Mouse (Mus musculus) intestine, embryonic 16.5 days (tissue): ENCODE results near the gene Scaf11. TPM values are rescaled to one million over a fixed set of nuclear protein-coding genes. Genes with fewer than 3 reads are reported as not detected.
"Not testable (repeated sequence)": the region's sequence is repeated elsewhere in the genome, so short reads cannot be mapped to it uniquely, and the experiment has no call there.

Experiments
- ATAC-seq: fragments of 200-750 bp; cut with Nextera tagmentation; 2 replicates; pipeline ENCODE4 v1.8.0; 2017; ENCODE audit warnings: moderate TSS enrichment, moderate library complexity
- H3K27ac ChIP-seq: fragments of 300-500 bp; sonication (generic); 2 replicates; pipeline ENCODE4 v1.5.1; 2014; ENCODE audit warnings: mild to moderate bottlenecking, low read length
- H3K27me3 ChIP-seq: fragments of 300-500 bp; sonication (generic); replicated peaks from 2 replicates; pipeline ENCODE4 v1.6.1; 2014; ENCODE audit warnings: low read length, control low read depth, mixed read lengths; ENCODE audit not compliant: control insufficient read depth, insufficient read depth
- H3K36me3 ChIP-seq: fragments of 300-500 bp; sonication (generic); 2 replicates; pipeline ENCODE4 v1.6.1; 2014; ENCODE audit warnings: low read length, control low read depth; ENCODE audit not compliant: control insufficient read depth, insufficient read depth
- H3K4me1 ChIP-seq: fragments of 300-500 bp; sonication (generic); 2 replicates; pipeline ENCODE4 v1.6.1; 2014; ENCODE audit warnings: low read length, control low read depth, mixed read lengths; ENCODE audit not compliant: control insufficient read depth, insufficient read depth
- H3K4me2 ChIP-seq: fragments of 300-500 bp; sonication (generic); 2 replicates; pipeline ENCODE4 v1.6.1; 2014; ENCODE audit warnings: low read depth, low read length, control low read depth
- H3K4me3 ChIP-seq: fragments of 300-500 bp; sonication (generic); 2 replicates; pipeline ENCODE4 v1.5.1; 2014; ENCODE audit warnings: mild to moderate bottlenecking, low read length
- H3K9ac ChIP-seq: fragments of 300-500 bp; sonication (generic); 2 replicates; pipeline ENCODE4 v1.6.1; 2014; ENCODE audit warnings: low read depth, low read length
- H3K9me3 ChIP-seq: fragments of 300-500 bp; sonication (generic); 2 replicates; pipeline ENCODE4 v1.6.1; 2016; ENCODE audit warnings: low read length, control low read depth; ENCODE audit not compliant: control insufficient read depth
- WGBS: fragments of 180-500 bp; shearing (Covaris S2); extraction: QIAGEN DNeasy Blood & Tissue Kit; methylation state at CpG from one replicate; pipeline ENCODE4 v1.1.7; 2014; 5-methylcytosine and 5-hydroxymethylcytosine counted together
- polyA plus RNA-seq: library from polyadenylated mRNA; unstranded; fragments of >200 nt; fragmentation: Nextera tagmentation; extraction: Ambion mirVana; gene quantifications from 2 replicates; pipeline ENCODE4 v1.2.1, GENCODE M21; 2015

Gene Scaf11
- polyA plus RNA-seq, result 68.5 and 70.1 TPM in 2 replicates

GRCm38 (mm10) chr15:96460730-96461540, at the start of gene Scaf11:
Gene Scaf11 (minus strand): TSS chr15:96460843.
- H3K4me3 ChIP-seq, result peak within 1 kb of the TSS; percentile 88
- peak within 1 kb of the TSS; percentile 100 for H3K27ac ChIP-seq
- peak within 1 kb of the TSS; percentile 70 for H3K4me2 ChIP-seq
- H3K27me3 ChIP-seq, result no peaks in the 10 kb centered on the region
- H3K36me3 ChIP-seq, result no peaks in the 10 kb centered on the region
- WGBS, result under 1% methylated on average over 63 of the region's 96 CpGs
- peak; percentile 94 for ATAC-seq
- no peaks in the 10 kb centered on the region for H3K9me3 ChIP-seq
- H3K4me1 ChIP-seq, result peaks cover 20% of the 10 kb centered on the region
- H3K9ac ChIP-seq, result peak within 1 kb of the TSS; percentile 98

- H3K4me3 ChIP-seq, result peak overlapping the region; percentile 31
- WGBS, result 33% methylated on average over 18 of the region's 18 CpGs
- peak overlapping the region; percentile 48; the same call in 1 of the 2 replicates for H3K9ac ChIP-seq
- H3K27me3 ChIP-seq, result no peaks in the 10 kb centered on the region
- 0 out of 2 replicates have a peak, but pooled peaks cover 2% of the 10 kb centered on the region for H3K9me3 ChIP-seq
- H3K27ac ChIP-seq, result peak overlapping the region; percentile 57
- peak overlapping the region; percentile 43 for H3K4me2 ChIP-seq
- H3K4me1 ChIP-seq, result no peaks in the 10 kb centered on the region
- ATAC-seq, result no peak
- H3K36me3 ChIP-seq, result no peaks in the 10 kb centered on the region
These were observed 46.6 kb upstream of the Scaf11 start for GRCm38 (mm10) chr15:96507097-96507840.

GRCm38 (mm10) chr15:96497646-96498045, 37.0 kb upstream of the Scaf11 start:
- H3K36me3 ChIP-seq, result no peaks in the 10 kb centered on the region
- WGBS, result 92% methylated on average over 6 of the region's 7 CpGs
- no peak overlapping the region for H3K4me2 ChIP-seq
- ATAC-seq, result no peak
- H3K4me3 ChIP-seq, result no peak overlapping the region
- 0 out of 2 replicates have a peak, but pooled peaks cover 3% of the 10 kb centered on the region for H3K9me3 ChIP-seq
- no peaks in the 10 kb centered on the region for H3K27me3 ChIP-seq
- no peak overlapping the region for H3K9ac ChIP-seq
- H3K27ac ChIP-seq, result no peak overlapping the region
- no peaks in the 10 kb centered on the region for H3K4me1 ChIP-seq

- Histone ChIP-seq H3K27me3 (no peaks in the 10 kb centered on the region), H3K9ac (no peak overlapping the region), H3K27ac (no peak overlapping the region), H3K4me3 (no peak overlapping the region), H3K4me2 (no peak overlapping the region), H3K4me1 (no peaks in the 10 kb centered on the region), H3K9me3 (0 out of 2 replicates have a peak, but pooled peaks cover 3% of the 10 kb centered on the region), H3K36me3 (no peaks in the 10 kb centered on the region)
- no peak for ATAC-seq
- WGBS, result 60% methylated on average over 6 of the region's 6 CpGs
These were observed 33.6 kb upstream of the Scaf11 start for GRCm38 (mm10) chr15:96494279-96494678.

GRCm38 (mm10) chr15:96493573-96493972, 32.9 kb upstream of the Scaf11 start:
- H3K36me3 ChIP-seq, result no peaks in the 10 kb centered on the region
- WGBS, result 63% methylated on average over 5 of the region's 5 CpGs

GRCm38 (mm10) chr15:96492919-96493318, 32.3 kb upstream of the Scaf11 start:
- H3K9ac ChIP-seq, H3K9me3 ChIP-seq, H3K27ac ChIP-seq, H3K4me2 ChIP-seq, ATAC-seq, H3K36me3 ChIP-seq, H3K27me3 ChIP-seq, H3K4me3 ChIP-seq, H3K4me1 ChIP-seq: not testable (repeated sequence)
- 94% methylated on average over 4 of the region's 4 CpGs for WGBS

More at GRCm38 (mm10) chr15:96493573-96493972, 32.9 kb upstream of the Scaf11 start:
- H3K27me3 ChIP-seq, result no peaks in the 10 kb centered on the region
- no peak overlapping the region for H3K4me3 ChIP-seq
- no peak overlapping the region for H3K27ac ChIP-seq
- 0 out of 2 replicates have a peak, but pooled peaks cover 3% of the 10 kb centered on the region for H3K9me3 ChIP-seq
- ATAC-seq, result no peak
- no peak overlapping the region for H3K4me2 ChIP-seq
- H3K9ac ChIP-seq, result no peak overlapping the region
- peaks cover 3% of the 10 kb centered on the region; the same call in 1 of the 2 replicates for H3K4me1 ChIP-seq

- no peaks in the 10 kb centered on the region for H3K36me3 ChIP-seq
- 31% methylated on average over 13 of the region's 13 CpGs for WGBS
- no peak overlapping the region for H3K4me3 ChIP-seq
- H3K27ac ChIP-seq, result peak overlapping the region; percentile 66
- H3K9me3 ChIP-seq, result 0 out of 2 replicates have a peak, but pooled peaks cover 3% of the 10 kb centered on the region
- ATAC-seq, result peak; percentile 60; the same call in 1 of the 2 replicates
- no peak overlapping the region for H3K4me2 ChIP-seq
- peaks cover 8% of the 10 kb centered on the region; the same call in 1 of the 2 replicates for H3K4me1 ChIP-seq
- H3K9ac ChIP-seq, result no peak overlapping the region
- H3K27me3 ChIP-seq, result no peaks in the 10 kb centered on the region
These were observed 31.4 kb upstream of the Scaf11 start for GRCm38 (mm10) chr15:96491861-96492641.

GRCm38 (mm10) chr15:96491421-96491820, 30.8 kb upstream of the Scaf11 start:
- no peak overlapping the region for H3K4me2 ChIP-seq
- WGBS, result 28% methylated on average over 3 of the region's 3 CpGs
- no peak for ATAC-seq

More at GRCm38 (mm10) chr15:96491421-96491820, 30.8 kb upstream of the Scaf11 start:
- Histone ChIP-seq H3K9ac (no peak overlapping the region), H3K4me3 (no peak overlapping the region), H3K9me3 (0 out of 2 replicates have a peak, but pooled peaks cover 3% of the 10 kb centered on the region), H3K36me3 (no peaks in the 10 kb centered on the region), H3K4me1 (peaks cover 8% of the 10 kb centered on the region; the same call in 1 of the 2 replicates), H3K27me3 (no peaks in the 10 kb centered on the region), H3K27ac (peak overlapping the region; percentile 66)
